Mouse (Mus musculus) megakaryocyte, embryonic 14.5 days (primary cell): ENCODE measurements around the gene Gpr137c.

Source experiments
- FLI1 ChIP-seq: IDR thresholded peaks from 2 replicates; pipeline ENCODE4 v1.6.1; 2012; ENCODE audit warnings: low read length, inconsistent platforms, mixed read lengths
- GATA1 ChIP-seq: IDR thresholded peaks from 3 replicates; pipeline ENCODE4 v1.6.1; 2012; ENCODE audit warnings: mixed read lengths, low read length, inconsistent platforms, borderline replicate concordance

GRCm38 (mm10) chr14:45323320-45323719 is 103.8 kb downstream of the Gpr137c start:
- TF ChIP-seq GATA1, result no peak
- no peak for TF ChIP-seq FLI1
